ENCODE assay signal across 8 mouse cellular contexts in genomic region chr12:80259216-80260055, GRCm38 (mm10). TPM values are rescaled to one million over a fixed set of nuclear protein-coding genes. Genes with fewer than 3 reads are reported as not detected.
DNase-seq lines count a peak whose midpoint lies in the region; ATAC-seq and TF ChIP-seq lines count a peak whose summit lies in the region.

No protein-coding gene starts in this region.

- H3K27ac ChIP-seq in cortical plate, adult 2 months (ENCODE audit: insufficient read depth, low read length), result peak overlapping the region; percentile 93
- H3K27ac ChIP-seq in intestine, embryonic 15.5 days, result peak overlapping the region; percentile 98
- H3K27ac ChIP-seq in limb, embryonic 11.5 days (replicated peaks; ENCODE audit: low read depth, low read length), result peak overlapping the region; percentile 96
- H3K27ac ChIP-seq in midbrain, embryonic 12.5 days (replicated peaks), result peak overlapping the region; percentile 90

- H3K4me3 ChIP-seq in cortical plate, adult 2 months (ENCODE audit: insufficient read depth, low read length), result peak overlapping the region; percentile 90
- H3K4me3 ChIP-seq in intestine, embryonic 15.5 days (replicated peaks), result peak overlapping the region; percentile 89
- peak overlapping the region; percentile 75 for H3K4me3 ChIP-seq in limb, embryonic 11.5 days (ENCODE audit: low read depth, low read length)
- H3K4me3 ChIP-seq in midbrain, embryonic 12.5 days, result peak overlapping the region; percentile 78

- WGBS in intestine, embryonic 15.5 days, result under 1% methylated on average over 64 of the region's 64 CpGs
- WGBS in limb, embryonic 11.5 days, result under 1% methylated on average over 64 of the region's 64 CpGs
- WGBS in midbrain, embryonic 12.5 days, result under 1% methylated on average over 64 of the region's 64 CpGs

- H3K36me3 ChIP-seq in intestine, embryonic 15.5 days, result no peaks in the 10 kb centered on the region
- no peaks in the 10 kb centered on the region for H3K36me3 ChIP-seq in limb, embryonic 11.5 days (ENCODE audit: control insufficient read depth, insufficient read depth, low read length)
- no peaks in the 10 kb centered on the region for H3K36me3 ChIP-seq in midbrain, embryonic 12.5 days

- H3K4me2 ChIP-seq in intestine, embryonic 15.5 days (replicated peaks), result peak overlapping the region; percentile 83
- H3K4me2 ChIP-seq in limb, embryonic 11.5 days (ENCODE audit: low read depth, severe bottlenecking), result peak overlapping the region; percentile 68
- H3K4me2 ChIP-seq in midbrain, embryonic 12.5 days (replicated peaks), result peak overlapping the region; percentile 89

- H3K4me1 ChIP-seq in cortical plate, adult 2 months (ENCODE audit: control insufficient read depth, insufficient read depth, low read length), result peaks cover 2% of the 10 kb centered on the region; the same call in 1 of the 2 replicates
- H3K4me1 ChIP-seq in intestine, embryonic 15.5 days (replicated peaks), result peaks cover 39% of the 10 kb centered on the region
- peaks cover 15% of the 10 kb centered on the region for H3K4me1 ChIP-seq in limb, embryonic 11.5 days (ENCODE audit: control insufficient read depth, insufficient read depth, low read length)
- peaks cover 13% of the 10 kb centered on the region for H3K4me1 ChIP-seq in midbrain, embryonic 12.5 days

- peak; percentile 78 for ATAC-seq in intestine, embryonic 15.5 days
- ATAC-seq in limb, embryonic 11.5 days (ENCODE audit: insufficient number of reproducible peaks, low FRiP score, low TSS enrichment, low read depth), result peak; percentile 80
- peak; percentile 74 for ATAC-seq in midbrain, embryonic 12.5 days (ENCODE audit: low FRiP score, low read depth)

- no peaks in the 10 kb centered on the region for H3K27me3 ChIP-seq in intestine, embryonic 15.5 days (replicated peaks)
- H3K27me3 ChIP-seq in limb, embryonic 11.5 days (ENCODE audit: control insufficient read depth, insufficient read depth, low read length), result no peaks in the 10 kb centered on the region
- peaks cover 4% of the 10 kb centered on the region; the same call in 1 of the 2 replicates for H3K27me3 ChIP-seq in midbrain, embryonic 12.5 days

- peak; percentile 55 for DNase-seq in layer of hippocampus, adult 11-12 months (ENCODE audit: low spot score)
- no peak for DNase-seq in layer of hippocampus, adult 9-10 months (ENCODE audit: low spot score)
- DNase-seq in gastrocnemius, postnatal 36 days, result peak; percentile 45 to 71
- DNase-seq in limb, embryonic 11.5 days (ENCODE audit: low spot score), result peak; percentile 90
- DNase-seq in spleen, postnatal 10 days (ENCODE audit: low spot score in 2 of 2), result peak; percentile 36 to 47

- no peak for TF ChIP-seq POLR2A in cortical plate, adult 2 months (IDR thresholded peaks at IDR 0.05; ENCODE audit: extremely low read depth, insufficient read depth, low read length)

- H3K9ac ChIP-seq in intestine, embryonic 15.5 days, result peak overlapping the region; percentile 92
- H3K9ac ChIP-seq in limb, embryonic 11.5 days (ENCODE audit: low read length), result peak overlapping the region; percentile 81
- H3K9ac ChIP-seq in midbrain, embryonic 12.5 days (replicated peaks), result peak overlapping the region; percentile 81

- TF ChIP-seq CTCF in cortical plate, adult 2 months (IDR thresholded peaks at IDR 0.05; ENCODE audit: extremely low read depth, insufficient read depth, low read length), result no peak

- intact Hi-C loops in gastrocnemius, postnatal 36 days (cut with DNase I), result loop anchor here (2.0 to 5.0 kb wide), 2 partner anchors 57 to 117 kb away; no protein-coding TSS in a partner anchor

- no peaks in the 10 kb centered on the region for H3K9me3 ChIP-seq in intestine, embryonic 15.5 days
- H3K9me3 ChIP-seq in limb, embryonic 11.5 days (ENCODE audit: control insufficient read depth, low read length), result no peaks in the 10 kb centered on the region
- no peaks in the 10 kb centered on the region for H3K9me3 ChIP-seq in midbrain, embryonic 12.5 days

RNA-seq across cellular contexts. Expression of gene Actn1, which starts 0.7 kb away (rescaled TPM):
- polyA plus RNA-seq in cortical plate, adult 2 months (2012; rRNA removed), result 96.3 and 99.3 TPM in 2 replicates
- total RNA-seq in gastrocnemius, postnatal 36 days (2021), result 1 to 10 TPM; 7.3 to 9.0 TPM
- polyA plus RNA-seq in intestine, embryonic 15.5 days (2015; fragmentation: Nextera tagmentation; extraction: Ambion mirVana), result 51.2 and 53.6 TPM in 2 replicates
- polyA plus RNA-seq in limb, embryonic 11.5 days (2014; fragmentation: Nextera tagmentation; extraction: Ambion mirVana), result 46.0 and 49.2 TPM in 2 replicates
- 18.9 and 20.6 TPM in 2 replicates for polyA plus RNA-seq in midbrain, embryonic 12.5 days (2016; fragmentation: Nextera tagmentation; extraction: Ambion mirVana)
